Mouse (Mus musculus) megakaryocyte, adult 5-6 weeks (primary cell): ENCODE results near the gene Ddx19a. TPM values are rescaled to one million over a fixed set of nuclear protein-coding genes. Genes with fewer than 3 reads are reported as not detected.
"Not testable (repeated sequence)": the region's sequence is repeated elsewhere in the genome, so short reads cannot be mapped to it uniquely, and the experiment has no call there.

Experiments
- ATAC-seq: 2 replicates; pipeline ENCODE4 v1.8.0; 2016; ENCODE audit warnings: mild to moderate bottlenecking, inconsistent platforms; ENCODE audit not compliant: poor library complexity, severe bottlenecking
- total RNA-seq, 2 experiments: library from RNA; stranded (forward) in 1 of 2; stranded (reverse) in 1 of 2; fragments of 153-499, 151-499 nt in 1 of 2; fragments of 221-1000, 200-1000 nt in 1 of 2; gene quantifications; 2 replicates each; pipeline versions ENCODE4 v1.2.3 to v1.2.4; 2015 to 2017

Ddx19a gene
- total RNA-seq, 2 experiments from 2014 or later: 22.4 to 41.4 TPM

- ATAC-seq: not testable (repeated sequence)
Measured at GRCm38 (mm10) chr8:110976532-110976931, 21.1 kb downstream of the Ddx19a start.

GRCm38 (mm10) chr8:110969910-110970770 lies 27.5 kb downstream of the Ddx19a start:
- peak; percentile 96 for ATAC-seq

GRCm38 (mm10) chr8:110967326-110967725 lies 30.3 kb downstream of the Ddx19a start:
- no peak for ATAC-seq

GRCm38 (mm10) chr8:110966586-110966985 lies 31.0 kb downstream of the Ddx19a start:
- ATAC-seq: no peak

- ATAC-seq: no peak
Measured at GRCm38 (mm10) chr8:110965594-110965993, 32.0 kb downstream of the Ddx19a start.

- ATAC-seq: no peak
Measured at GRCm38 (mm10) chr8:110964666-110965065, 32.9 kb downstream of the Ddx19a start.

GRCm38 (mm10) chr8:110963051-110963450 lies 34.5 kb downstream of the Ddx19a start:
- no peak for ATAC-seq

- ATAC-seq: no peak
Measured at GRCm38 (mm10) chr8:110959906-110960305, 37.7 kb downstream of the Ddx19a start.

DNA sequence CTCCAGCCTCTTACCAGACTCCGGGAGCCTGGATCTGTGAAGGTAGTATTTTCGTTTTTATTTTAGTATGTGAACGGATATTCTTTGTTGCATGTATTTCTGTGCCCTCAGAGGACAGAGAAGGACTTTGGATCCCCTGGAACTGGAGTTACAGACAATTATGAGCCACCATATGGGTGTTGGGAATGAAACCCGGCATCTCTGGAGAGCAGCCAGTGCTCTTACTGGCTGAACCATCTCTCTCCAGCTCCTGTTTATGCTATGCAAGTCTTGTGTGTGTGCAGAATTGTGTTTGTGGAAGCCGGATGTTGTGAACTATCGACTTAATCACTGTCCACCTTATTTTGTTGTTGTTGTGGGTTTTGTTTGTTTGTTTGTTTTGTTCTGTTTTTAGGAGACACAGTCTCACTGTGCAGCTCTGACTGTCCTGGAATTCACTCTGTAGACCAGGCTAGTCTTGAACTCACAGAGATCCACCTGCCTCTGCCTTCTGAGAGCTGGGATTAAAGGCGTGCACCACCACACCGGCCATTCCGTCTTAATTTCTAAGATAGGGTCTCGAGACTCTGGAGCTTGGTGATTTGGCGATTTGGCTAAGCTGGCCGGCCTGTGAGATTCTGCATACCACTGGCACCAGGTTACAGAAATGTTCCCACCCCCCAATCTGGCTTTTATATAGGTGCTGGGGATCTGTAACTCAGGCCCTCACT lies 38.4 kb downstream of the Ddx19a start:
- no peak for ATAC-seq

DNA sequence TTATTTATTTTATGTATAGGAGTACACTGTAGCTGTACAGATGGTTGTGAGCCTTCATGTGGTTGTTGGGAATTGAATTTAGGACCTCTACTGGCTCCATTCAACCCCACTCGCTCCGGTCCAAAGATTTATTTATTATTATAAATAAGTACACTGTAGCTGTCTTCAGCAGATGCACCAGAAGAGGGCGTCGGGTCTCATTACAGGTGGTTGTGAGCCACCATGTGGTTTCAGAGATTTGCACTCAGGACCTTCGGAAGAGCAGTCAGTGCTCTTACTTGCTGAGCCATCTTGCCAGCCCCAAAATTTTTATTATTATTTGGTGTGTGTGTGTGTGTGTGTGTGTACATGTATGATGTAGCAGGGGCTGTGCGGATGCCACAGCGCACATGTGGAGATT lies 39.0 kb downstream of the Ddx19a start:
- ATAC-seq: not testable (repeated sequence)

GRCm38 (mm10) chr8:110958135-110958534 lies 39.5 kb downstream of the Ddx19a start:
- no peak for ATAC-seq

DNA sequence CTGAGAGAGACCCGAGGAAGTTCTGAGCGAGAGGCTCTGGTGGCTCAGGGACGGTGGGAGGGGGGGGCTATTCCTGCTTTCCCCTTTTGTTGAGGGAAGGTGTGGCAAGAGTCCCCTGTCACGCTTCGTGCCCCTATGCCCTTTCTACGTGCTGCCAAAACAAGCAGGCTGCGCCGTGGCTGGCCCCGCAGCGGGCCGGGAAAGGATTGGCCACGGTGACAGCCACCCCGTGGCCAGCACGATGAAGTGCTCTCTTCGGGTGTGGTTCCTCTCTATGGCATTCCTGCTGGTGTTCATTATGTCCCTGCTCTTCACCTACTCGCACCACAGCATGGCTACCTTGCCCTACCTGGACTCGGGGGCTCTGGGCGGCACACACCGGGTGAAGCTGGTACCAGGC lies 40.1 kb downstream of the Ddx19a start:
- ATAC-seq: no peak

DNA sequence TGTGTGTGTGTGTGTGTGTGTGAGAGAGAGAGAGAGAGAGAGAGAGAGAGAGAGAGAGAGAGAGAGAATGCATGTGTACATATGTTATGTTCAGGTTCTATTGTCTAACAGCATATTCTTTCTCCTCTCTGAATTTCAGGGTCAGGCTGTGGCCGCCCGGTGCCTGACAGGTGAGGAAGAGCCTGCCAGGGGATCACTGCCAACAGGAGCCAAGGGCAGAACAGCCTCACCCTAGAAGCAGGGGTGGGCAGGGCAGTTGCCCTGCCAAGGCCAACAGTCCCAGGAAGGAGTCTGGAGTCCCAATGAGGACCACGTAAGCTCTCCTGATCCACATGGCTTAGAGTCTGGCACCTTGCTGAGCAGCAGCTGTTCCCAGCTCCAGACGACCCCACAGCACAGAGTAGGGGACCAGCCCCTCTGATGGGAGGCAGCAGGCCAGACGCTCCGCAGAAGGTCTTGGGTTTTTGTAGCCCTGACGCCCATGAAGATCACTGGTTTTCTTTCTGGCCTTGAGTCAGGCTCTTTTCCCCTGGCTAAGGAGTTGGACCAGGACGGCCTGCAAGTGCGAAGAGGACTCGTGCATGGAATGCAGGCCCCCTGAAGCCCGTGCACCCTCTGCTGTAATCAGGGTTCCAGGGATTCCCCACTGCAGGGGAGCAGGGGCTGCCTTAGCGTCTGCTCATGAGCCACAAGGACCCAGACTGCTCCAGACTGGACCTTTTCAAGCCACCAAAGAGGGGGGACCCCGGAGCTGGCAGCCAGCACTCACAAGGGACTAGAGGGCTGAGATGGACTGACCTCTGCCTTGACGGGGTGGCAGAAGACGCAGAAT lies 40.8 kb downstream of the Ddx19a start:
- ATAC-seq: no peak

- ATAC-seq: peak; percentile 70
Measured at GRCm38 (mm10) chr8:110954776-110955175, 42.8 kb downstream of the Ddx19a start.

DNA sequence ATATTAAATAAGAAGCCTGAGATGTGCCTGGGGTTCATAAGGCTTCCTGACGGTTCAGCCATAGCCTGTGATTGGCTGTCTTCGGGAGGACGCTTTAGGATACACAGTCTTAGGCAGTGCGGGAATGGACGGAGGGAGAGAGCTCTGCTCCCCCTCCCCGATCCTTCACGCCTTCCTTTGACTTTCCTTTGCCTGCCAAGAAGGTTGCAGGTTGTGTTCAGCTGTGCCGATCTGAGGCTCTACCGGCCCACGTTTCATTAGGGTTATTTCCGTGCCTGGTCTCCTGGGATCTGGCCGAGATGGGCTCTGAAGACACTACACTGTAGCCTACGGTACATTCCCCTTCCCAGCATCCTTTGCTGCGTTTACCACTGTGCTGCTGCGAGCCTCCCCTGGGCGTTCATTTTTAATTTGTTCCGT lies 47.5 kb downstream of the Ddx19a start:
- ATAC-seq: peak; percentile 20; the same call in 1 of the 2 replicates

GRCm38 (mm10) chr8:110945716-110946115 lies 51.9 kb downstream of the Ddx19a start:
- ATAC-seq: no peak

DNA sequence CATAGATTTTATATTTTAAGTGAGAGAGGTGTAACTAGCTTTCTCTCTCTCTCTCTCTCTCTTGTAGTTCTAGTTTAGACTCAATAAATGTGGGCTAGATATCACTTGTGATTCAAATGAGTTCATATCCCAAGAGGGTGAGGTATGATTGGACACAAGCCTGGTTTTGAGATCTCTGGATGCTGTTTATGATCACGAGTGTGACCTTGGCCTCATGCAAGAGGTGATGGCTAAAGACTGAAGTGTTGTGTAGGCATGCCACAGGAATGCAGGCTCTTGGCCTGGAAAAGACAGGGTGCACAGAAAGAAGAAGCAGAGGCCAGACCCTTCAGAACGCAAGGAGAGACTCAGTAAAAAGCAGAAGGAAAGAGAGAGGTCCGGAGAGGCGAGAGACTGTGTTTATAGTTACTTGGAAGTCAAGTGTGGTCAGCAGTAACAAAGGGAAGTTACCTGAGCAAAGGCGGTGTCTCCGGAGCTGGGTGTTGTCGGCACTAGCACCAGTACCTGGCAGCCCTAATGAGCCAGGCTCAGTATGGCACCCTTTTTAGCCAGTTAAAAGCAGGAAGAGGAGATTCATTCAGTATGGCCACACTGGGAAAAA lies 53.2 kb downstream of the Ddx19a start:
- peak; percentile 87 for ATAC-seq

GRCm38 (mm10) chr8:110941453-110941948 lies 56.1 kb downstream of the Ddx19a start:
- no peak for ATAC-seq

DNA sequence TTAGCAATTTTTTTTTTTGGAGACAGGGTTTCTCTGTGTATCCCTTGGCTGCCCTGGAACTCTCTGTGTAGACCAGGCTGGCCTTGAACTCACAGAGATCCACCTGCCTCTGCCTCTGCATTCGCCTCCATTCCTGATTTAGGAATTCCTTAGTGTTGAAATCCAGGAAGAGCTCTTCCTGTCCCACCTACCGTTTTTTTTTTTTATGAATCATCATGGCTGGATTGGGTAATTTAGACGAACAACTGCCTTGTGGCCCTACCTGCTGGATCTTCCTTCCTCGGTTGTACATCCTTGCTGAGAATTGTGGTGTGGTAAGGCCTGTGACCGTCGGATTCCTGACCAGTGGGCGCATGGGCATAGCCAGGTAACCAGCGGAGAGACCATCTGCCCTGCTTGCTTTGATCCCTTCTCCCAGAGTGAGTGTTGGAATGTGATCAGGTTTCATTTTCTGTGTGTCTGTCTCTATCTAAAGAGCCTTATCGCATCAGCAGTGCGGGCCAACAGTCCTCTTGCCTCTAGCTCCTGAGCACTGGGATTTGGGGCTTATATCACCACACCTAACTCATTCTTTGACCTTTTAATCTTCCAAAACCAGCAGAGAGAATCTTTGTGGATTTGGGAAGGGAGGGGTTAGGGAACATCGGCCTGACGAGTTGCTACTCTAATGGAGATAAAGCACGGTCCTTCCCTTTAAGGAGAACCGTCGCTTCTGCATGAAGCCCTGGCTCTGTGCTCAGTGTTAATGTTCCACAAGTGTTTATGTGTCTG lies 56.7 kb downstream of the Ddx19a start:
- no peak for ATAC-seq
